Mouse (Mus musculus) layer of hippocampus, postnatal 36 days (tissue): ENCODE measurements around the gene Plxna1. TPM values are rescaled to one million over a fixed set of nuclear protein-coding genes. Genes with fewer than 3 reads are reported as not detected.

ENCODE experiments used
- DNase-seq, 2 experiments: peaks; one replicate each; pipeline ENCODE4 v3.0.0; 2022
- total RNA-seq, 2 experiments: library from RNA; stranded (reverse); gene quantifications; 2 replicates each; pipeline ENCODE4 v1.2.3; 2021

Plxna1 gene
- total RNA-seq, 2 experiments from 2014 or later = 111 to 112 TPM

DNA sequence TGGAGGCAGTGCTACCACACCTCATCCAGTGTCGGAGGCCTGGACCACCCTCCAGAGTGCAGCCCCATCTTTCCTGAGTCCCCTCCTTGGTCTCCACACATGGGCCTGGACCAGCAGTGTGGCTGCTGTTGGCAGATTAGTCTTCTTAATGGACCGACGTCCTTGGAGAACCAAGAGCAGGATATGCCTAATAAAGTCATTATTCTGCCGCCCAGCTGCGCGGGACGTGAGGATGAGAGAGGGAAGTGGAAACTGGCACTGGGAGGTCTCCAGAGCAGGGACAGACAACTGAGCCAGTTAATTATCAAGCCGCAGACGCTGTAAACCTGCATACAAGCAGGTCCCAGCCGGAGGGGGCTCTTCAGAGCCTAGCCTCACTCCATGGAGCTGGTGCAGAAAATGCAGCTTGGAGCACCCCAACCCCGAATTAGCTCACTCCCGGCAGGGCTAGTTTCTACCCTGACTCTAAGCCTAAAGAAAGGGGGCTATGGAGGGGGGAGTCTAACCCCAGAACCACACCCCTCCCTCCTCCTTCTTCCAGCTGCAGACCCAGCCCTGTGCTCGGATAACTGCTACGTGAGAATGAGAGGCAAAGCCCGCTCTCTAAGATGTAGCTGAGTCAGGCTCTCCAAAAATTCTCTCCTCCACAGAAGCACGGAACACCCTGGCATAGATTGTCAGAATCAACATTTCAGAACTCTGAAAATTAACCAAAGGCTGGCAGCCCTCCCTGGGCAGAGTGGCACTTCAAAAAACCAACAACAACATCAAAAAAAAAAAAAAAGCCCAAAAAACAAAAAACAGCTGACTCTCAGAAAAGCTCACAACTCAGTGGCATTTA, 80.7 kb downstream of the Plxna1 start:
- DNase-seq = no peak

DNA sequence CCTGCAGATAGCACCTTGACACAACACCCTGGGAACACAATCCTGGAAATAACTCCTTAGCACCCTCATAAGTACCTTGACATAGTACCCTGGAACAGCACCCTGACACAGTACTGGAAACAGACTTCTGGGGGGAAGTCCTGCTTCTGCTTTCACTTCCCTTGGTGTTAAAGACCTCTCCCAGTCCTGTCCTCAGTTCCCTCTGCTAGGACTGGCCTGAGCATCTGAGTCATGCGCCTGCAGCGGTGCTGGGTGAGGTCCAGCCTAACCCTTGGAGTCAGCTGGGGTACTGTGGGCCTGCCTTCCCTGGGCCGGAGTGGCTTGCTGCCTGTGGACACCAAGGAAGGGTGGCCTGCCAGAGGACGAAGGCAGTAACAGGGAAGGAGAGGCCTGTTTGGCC, 81.9 kb downstream of the Plxna1 start:
- no peak for DNase-seq

DNA sequence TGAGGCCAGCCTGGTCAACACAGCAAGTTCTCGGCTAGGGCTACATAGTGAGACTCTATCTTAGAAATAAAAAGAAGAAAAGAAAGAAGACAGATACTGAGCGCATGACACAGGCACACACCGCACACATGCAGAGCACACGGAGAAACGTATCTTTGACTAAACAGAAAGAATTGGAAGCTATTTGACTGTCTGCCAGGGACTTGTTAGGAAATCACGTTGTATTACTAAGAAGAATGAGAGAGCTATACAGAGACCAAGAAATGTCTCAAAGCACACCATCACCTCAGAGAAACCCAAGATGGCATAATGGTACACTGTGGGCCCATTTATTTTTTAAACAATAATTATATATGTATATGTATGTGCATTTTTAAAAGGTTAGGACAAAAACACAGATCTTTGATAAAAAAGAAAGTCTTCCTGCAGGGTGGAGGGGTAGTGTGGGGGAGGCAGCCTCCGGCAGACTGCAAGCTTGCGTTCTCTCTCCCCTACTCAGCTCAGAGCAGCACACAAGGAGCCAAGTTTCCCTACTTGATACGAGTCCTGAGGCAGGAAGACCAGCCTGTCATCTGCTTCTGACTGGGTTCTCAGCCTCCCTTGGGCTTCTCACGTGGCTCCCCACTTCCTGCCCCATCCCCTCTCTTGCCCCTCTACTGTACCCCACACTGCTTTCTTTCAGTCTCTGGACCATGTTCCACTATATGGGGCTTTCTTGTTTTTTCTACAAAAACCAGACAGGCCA, 90.5 kb downstream of the Plxna1 start:
- no peak for DNase-seq

DNA sequence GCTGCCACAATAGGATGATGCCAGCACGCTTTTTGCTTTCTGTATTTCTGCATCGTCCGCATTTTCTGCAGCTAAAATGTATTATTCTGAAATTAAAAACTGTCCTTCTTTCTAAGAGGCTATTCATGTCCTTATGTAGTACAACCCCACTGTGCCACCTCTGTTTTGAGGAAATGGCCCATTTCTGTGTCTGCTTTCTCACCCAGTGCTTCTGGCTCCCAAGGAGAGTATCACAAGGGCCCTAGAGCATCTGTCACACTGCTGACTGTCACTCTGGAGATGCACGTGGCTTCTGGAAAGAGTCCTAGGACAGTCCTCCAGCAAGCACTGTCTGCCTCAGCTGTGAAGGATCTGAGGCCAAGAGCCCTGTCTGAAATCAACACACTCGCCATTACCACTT, 95.2 kb downstream of the Plxna1 start:
- DNase-seq = no peak

Other genes starting within 250 kb of the Plxna1 start
- 10 to 100 TPM; 63.0 to 64.8 TPM for gene Chchd6, start 233.0 kb upstream of the Plxna1 start, total RNA-seq